Mouse (Mus musculus) testis, adult 2 months (tissue): ENCODE measurements around the gene Gpha2. TPM values are rescaled to one million over a fixed set of nuclear protein-coding genes. Genes with fewer than 3 reads are reported as not detected.

Experiments
- H3K27ac ChIP-seq: fragments of 200-500 bp; 2 replicates; pipeline ENCODE4 v1.5.1; 2012; ENCODE audit warnings: low read depth, low read length; ENCODE audit not compliant: control insufficient read depth, insufficient read depth
- H3K27me3 ChIP-seq: fragments of 200-500 bp; 2 replicates; pipeline ENCODE4 v1.6.1; 2012; ENCODE audit warnings: mild to moderate bottlenecking, low read length, moderate library complexity; ENCODE audit not compliant: control insufficient read depth, insufficient read depth
- H3K36me3 ChIP-seq: fragments of 200-500 bp; 2 replicates; pipeline ENCODE4 v1.6.1; 2012; ENCODE audit warnings: mild to moderate bottlenecking, low read length; ENCODE audit not compliant: control insufficient read depth, insufficient read depth
- H3K4me1 ChIP-seq: fragments of 200-500 bp; 2 replicates; pipeline ENCODE4 v1.6.1; 2012; ENCODE audit warnings: low read length; ENCODE audit not compliant: control insufficient read depth, insufficient read depth
- H3K4me3 ChIP-seq: fragments of 200-500 bp; 2 replicates; pipeline ENCODE4 v1.5.1; 2012; ENCODE audit warnings: low read depth, mild to moderate bottlenecking, low read length, moderate library complexity, mixed read lengths; ENCODE audit not compliant: control insufficient read depth
- CTCF ChIP-seq: fragments of 200-500 bp; IDR thresholded peaks from 2 replicates; pipeline ENCODE4 v1.5.1; 2012; ENCODE audit warnings: low read depth, mild to moderate bottlenecking, inconsistent platforms, low read length, moderate library complexity; ENCODE audit not compliant: control insufficient read depth, insufficient read depth, insufficient replicate concordance
- POLR2A ChIP-seq: fragments of 200-500 bp; IDR thresholded peaks from 2 replicates; pipeline ENCODE4 v1.6.1; 2012; ENCODE audit warnings: low read depth, mild to moderate bottlenecking, inconsistent platforms, low read length, moderate library complexity; ENCODE audit not compliant: control insufficient read depth
- polyA plus RNA-seq: library from polyadenylated mRNA; depleted of rRNA; stranded (reverse); fragments of >200 nt; gene quantifications from 2 replicates; pipeline ENCODE4 v1.2.3, GENCODE M21; 2012

Gpha2 gene
- polyA plus RNA-seq, 1 experiment = 3.8 TPM

- H3K4me3 ChIP-seq = no peak overlapping the region
- no peak for TF ChIP-seq POLR2A
- no peak for TF ChIP-seq CTCF
- no peaks in the 10 kb centered on the region for H3K36me3 ChIP-seq
- no peaks in the 10 kb centered on the region for H3K27me3 ChIP-seq
- H3K27ac ChIP-seq = no peak overlapping the region
- peaks cover 2% of the 10 kb centered on the region; the same call in 1 of the 2 replicates for H3K4me1 ChIP-seq
Observed at GRCm38 (mm10) chr19:6268670-6269132, 42.5 kb downstream of the Gpha2 start.

DNA sequence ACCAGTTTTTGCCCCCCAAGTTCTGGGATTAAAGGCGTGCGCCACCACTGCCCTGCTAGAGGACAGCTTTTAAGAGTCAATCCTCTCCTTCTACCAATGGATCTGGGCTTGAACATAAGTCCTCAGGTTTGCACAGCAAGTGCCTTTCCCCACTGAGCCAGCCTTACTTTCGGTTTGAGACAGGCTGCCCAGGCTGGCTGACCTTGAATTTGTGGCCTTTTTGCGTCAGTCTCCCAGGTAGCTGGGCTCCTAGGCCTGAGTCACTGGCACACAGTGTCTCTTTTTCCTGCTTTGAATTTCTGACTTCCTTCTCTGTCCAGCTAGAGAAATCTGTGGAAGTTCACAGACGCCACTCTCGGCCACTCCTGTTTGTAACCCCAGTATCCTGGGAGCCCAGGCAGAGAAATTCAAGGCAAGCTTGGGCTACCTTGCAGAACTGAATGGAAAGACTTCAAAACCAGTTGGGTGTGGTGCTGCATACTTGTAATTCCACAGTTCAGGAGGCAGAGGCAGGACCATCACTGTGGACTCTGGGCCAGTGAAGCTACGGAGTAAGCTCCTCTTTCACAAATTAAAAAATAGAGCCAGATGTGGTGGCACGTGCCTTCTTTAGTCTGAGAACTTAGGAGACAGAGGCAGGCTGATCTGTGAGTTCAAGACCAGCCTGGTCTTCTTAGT lies 43.8 kb downstream of the Gpha2 start:
- Histone ChIP-seq H3K36me3 (no peaks in the 10 kb centered on the region), H3K4me1 (peaks cover 4% of the 10 kb centered on the region; the same call in 1 of the 2 replicates), H3K27ac (no peak overlapping the region), H3K4me3 (no peak overlapping the region), H3K27me3 (no peaks in the 10 kb centered on the region)
- TF ChIP-seq POLR2A (no peak), CTCF (no peak)

DNA sequence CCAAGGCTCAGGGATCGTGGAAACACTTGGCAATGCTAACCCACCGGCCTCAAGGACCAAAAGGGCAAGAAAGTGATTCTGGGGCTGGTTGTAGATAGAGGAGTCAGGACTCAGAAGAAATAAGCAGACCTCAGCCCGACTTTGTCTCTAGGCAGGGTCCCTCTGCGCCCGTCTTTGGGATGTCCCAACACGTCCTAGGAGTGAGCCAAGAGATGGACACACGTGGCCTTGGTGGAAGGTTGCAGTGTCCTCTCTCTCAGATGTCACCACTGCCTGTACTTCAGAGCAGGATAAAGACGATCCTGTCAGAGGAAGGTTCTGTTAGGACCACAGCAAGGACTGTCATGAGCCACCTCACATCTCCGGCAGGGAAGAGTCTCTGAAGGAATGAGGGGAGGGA lies 44.5 kb downstream of the Gpha2 start:
- H3K27me3 ChIP-seq = no peaks in the 10 kb centered on the region
- peaks cover 5% of the 10 kb centered on the region for H3K4me1 ChIP-seq
- H3K36me3 ChIP-seq = no peaks in the 10 kb centered on the region
- no peak overlapping the region for H3K27ac ChIP-seq
- no peak overlapping the region for H3K4me3 ChIP-seq
- no peak for TF ChIP-seq CTCF

- no peak overlapping the region for H3K4me3 ChIP-seq
- H3K36me3 ChIP-seq = no peaks in the 10 kb centered on the region
- peaks cover 6% of the 10 kb centered on the region for H3K4me1 ChIP-seq
- H3K27me3 ChIP-seq = no peaks in the 10 kb centered on the region
- TF ChIP-seq CTCF = no peak
- TF ChIP-seq POLR2A = no peak
- no peak overlapping the region for H3K27ac ChIP-seq
Observed at GRCm38 (mm10) chr19:6271206-6271605, 45.0 kb downstream of the Gpha2 start.

DNA sequence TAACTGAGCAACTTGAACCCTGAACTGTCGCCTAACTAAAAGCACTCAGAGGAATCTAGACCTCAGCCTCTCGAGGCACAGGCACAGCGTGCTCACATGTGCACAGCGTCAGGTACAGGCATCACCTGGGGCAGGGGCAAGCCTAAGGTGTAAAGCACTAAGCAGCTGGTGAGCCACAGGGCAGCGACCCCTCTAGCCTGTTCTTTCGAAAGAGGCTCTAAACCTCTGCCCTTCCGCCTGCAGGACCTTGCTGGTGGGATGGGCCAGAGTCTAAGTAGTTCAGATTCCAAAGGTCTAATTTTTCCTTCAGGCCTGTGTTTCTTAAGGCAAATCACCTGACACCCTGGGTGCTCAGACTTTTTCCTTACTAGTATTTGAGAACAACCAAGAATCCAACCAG lies 45.9 kb downstream of the Gpha2 start:
- H3K4me1 ChIP-seq = peaks cover 6% of the 10 kb centered on the region
- TF ChIP-seq POLR2A (no peak), CTCF (no peak)
- no peak overlapping the region for H3K27ac ChIP-seq
- H3K4me3 ChIP-seq = no peak overlapping the region
- H3K36me3 ChIP-seq = no peaks in the 10 kb centered on the region
- no peaks in the 10 kb centered on the region for H3K27me3 ChIP-seq

GRCm38 (mm10) chr19:6272738-6273137 lies 46.6 kb downstream of the Gpha2 start:
- Histone ChIP-seq H3K27ac (no peak overlapping the region), H3K4me3 (no peak overlapping the region)
- no peak for TF ChIP-seq CTCF
- TF ChIP-seq POLR2A = no peak

DNA sequence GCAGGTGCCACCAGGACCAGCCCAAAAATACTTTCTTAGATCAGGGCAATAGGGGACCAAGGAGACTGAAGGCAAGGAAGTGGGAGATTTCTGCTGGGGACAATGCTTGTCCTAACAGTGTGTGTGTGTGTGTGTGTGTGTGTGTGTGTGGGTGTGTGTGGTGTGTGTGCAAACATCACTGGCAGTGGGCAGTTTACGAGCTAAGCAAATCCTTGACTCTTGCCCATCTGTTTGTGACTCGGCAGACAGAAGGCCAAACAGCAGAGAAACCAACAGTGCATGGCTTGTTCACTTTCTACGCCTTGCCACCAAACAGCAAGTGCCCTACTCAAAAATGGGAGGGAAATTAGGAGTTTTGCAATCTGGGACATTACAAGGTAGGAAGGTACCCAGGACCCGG lies 47.4 kb downstream of the Gpha2 start:
- TF ChIP-seq CTCF (no peak), POLR2A (no peak)
- Histone ChIP-seq H3K4me1 (peaks cover 10% of the 10 kb centered on the region), H3K4me3 (peak overlapping the region; percentile 55; the same call in 1 of the 2 replicates), H3K27ac (no peak overlapping the region), H3K27me3 (no peaks in the 10 kb centered on the region), H3K36me3 (no peaks in the 10 kb centered on the region; the same call in 1 of the 2 replicates)

More at GRCm38 (mm10) chr19:6272738-6273137, 46.6 kb downstream of the Gpha2 start:
- no peaks in the 10 kb centered on the region for H3K36me3 ChIP-seq
- H3K27me3 ChIP-seq = no peaks in the 10 kb centered on the region
- H3K4me1 ChIP-seq = peaks cover 10% of the 10 kb centered on the region

DNA sequence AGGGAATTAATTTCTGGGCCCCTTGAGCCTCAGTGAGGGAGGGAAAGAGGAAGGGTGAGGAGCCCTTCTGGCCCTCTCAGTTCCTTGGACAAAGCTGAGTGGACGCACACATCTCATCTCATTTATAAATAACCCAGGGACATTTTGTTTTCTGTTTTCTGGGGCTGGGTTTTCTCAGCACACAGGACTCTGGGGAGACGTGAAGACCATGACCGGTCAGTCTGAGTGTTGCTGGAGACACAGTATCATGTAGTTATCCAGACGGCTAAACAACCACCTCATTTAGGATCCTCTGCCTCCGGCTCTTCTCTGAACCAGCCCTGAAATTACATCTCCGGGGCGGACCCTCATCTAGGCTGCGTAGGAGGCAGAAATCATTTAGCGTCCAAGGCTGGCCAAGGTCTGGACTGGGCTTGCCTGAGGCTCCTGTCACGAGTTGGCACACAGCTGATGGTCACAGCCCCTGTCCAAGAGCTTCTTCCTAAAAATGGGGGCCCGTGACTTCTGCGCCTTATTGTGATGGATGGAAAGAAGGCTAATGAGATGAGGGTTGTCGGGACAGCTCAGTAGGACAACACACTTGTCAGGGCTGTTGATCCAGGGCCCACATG lies 47.9 kb downstream of the Gpha2 start:
- Histone ChIP-seq H3K36me3 (no peaks in the 10 kb centered on the region; the same call in 1 of the 2 replicates), H3K4me3 (peak overlapping the region; percentile 55), H3K4me1 (peaks cover 10% of the 10 kb centered on the region), H3K27me3 (no peaks in the 10 kb centered on the region), H3K27ac (peak overlapping the region; percentile 46; the same call in 1 of the 2 replicates)
- no peak for TF ChIP-seq POLR2A
- TF ChIP-seq CTCF = no peak
